ENCODE assay signal across 24 mouse cellular contexts in the genomic region with DNA sequence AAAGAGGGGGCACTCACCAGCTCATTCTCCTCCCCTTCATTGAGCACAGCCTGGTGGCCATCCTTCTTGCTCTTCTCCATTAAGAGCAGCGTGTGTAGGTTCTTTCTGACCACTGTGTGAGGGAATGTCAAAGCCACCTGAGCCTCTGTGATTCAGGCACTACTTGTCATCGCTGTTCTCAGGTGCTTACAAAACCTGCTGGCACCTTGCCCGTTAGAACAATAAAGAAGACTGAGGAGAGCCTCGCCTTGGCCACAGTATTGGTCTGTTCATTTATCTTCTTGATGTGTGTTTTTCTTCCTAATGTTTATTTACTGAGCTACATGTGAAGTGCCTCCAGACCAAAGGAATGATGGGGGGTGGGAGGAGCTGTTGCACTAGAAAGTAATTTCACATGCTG. TPM values are rescaled to one million over a fixed set of nuclear protein-coding genes. Genes with fewer than 3 reads are reported as not detected.
DNase-seq lines count a peak whose midpoint lies in the region; ATAC-seq and TF ChIP-seq lines count a peak whose summit lies in the region.
"Had no signal": no experiment of that assay in that cellular context is flagged by ENCODE, and none has a peak within 500 bp of the region (broad histone marks: within the 10 kb centered on the region; RNA-seq: fewer than 3 reads in every experiment).

A gene (minus strand): TSS at position 275 of the 400 bp plus-strand sequence.

- H3K9ac ChIP-seq in forebrain, embryonic 15.5 days (replicated peaks) = no peak within 1 kb of the TSS
- H3K9ac ChIP-seq: forebrain, embryonic 13.5 days; lung, embryonic 15.5 days; neural tube, embryonic 15.5 days had no signal

- intact Hi-C loops in left cerebral cortex, postnatal 10 days (cut with DNase I) = no loop called here
- intact Hi-C loops in left cerebral cortex, postnatal 36 days (cut with DNase I) = no loop called here

- 89% methylated on average over 4 of the region's 4 CpGs for WGBS in forebrain, embryonic 15.5 days

- H3K27ac ChIP-seq in layer of hippocampus, adult 2 months = no peak within 1 kb of the TSS
- H3K27ac ChIP-seq in forebrain, embryonic 15.5 days (replicated peaks) = no peak within 1 kb of the TSS
- H3K27ac ChIP-seq: forebrain, embryonic 13.5 days; hindbrain, embryonic 10.5 days; lung, embryonic 15.5 days; neural tube, embryonic 15.5 days had no signal

- no peak within 1 kb of the TSS for H3K4me2 ChIP-seq in forebrain, embryonic 15.5 days (replicated peaks)
- H3K4me2 ChIP-seq: forebrain, embryonic 13.5 days; liver, embryonic 11.5 days; lung, embryonic 15.5 days; neural tube, embryonic 15.5 days had no signal

- no peaks in the 10 kb centered on the region for H3K27me3 ChIP-seq in forebrain, embryonic 15.5 days
- H3K27me3 ChIP-seq: forebrain, embryonic 13.5 days; lung, embryonic 15.5 days; neural tube, embryonic 15.5 days had no signal

- H3K36me3 ChIP-seq in forebrain, embryonic 15.5 days = no peaks in the 10 kb centered on the region
- H3K36me3 ChIP-seq: hindbrain, embryonic 10.5 days; lung, embryonic 15.5 days; neural tube, embryonic 15.5 days had no signal

- no peak within 1 kb of the TSS; the same call in 1 of the 2 replicates for H3K4me3 ChIP-seq in layer of hippocampus, adult 2 months
- H3K4me3 ChIP-seq in forebrain, embryonic 15.5 days = no peak within 1 kb of the TSS
- H3K4me3 ChIP-seq: erythroblast, embryonic 14.5 days; forebrain, embryonic 13.5 days; hindbrain, embryonic 10.5 days; lung, embryonic 15.5 days; neural tube, embryonic 15.5 days had no signal

- H3K4me1 ChIP-seq in forebrain, embryonic 15.5 days = no peaks in the 10 kb centered on the region
- H3K4me1 ChIP-seq: forebrain, embryonic 13.5 days; hindbrain, embryonic 10.5 days; lung, embryonic 15.5 days; neural tube, embryonic 15.5 days had no signal

- ATAC-seq in forebrain, embryonic 15.5 days (replicated peaks) = no peak
- ATAC-seq: forebrain, embryonic 13.5 days; midbrain, embryonic 16.5 days had no signal

- no peaks in the 10 kb centered on the region for H3K9me3 ChIP-seq in forebrain, embryonic 15.5 days
- H3K9me3 ChIP-seq: forebrain, embryonic 13.5 days; hindbrain, embryonic 10.5 days; lung, embryonic 15.5 days; neural tube, embryonic 15.5 days had no signal

- no peak for DNase-seq in layer of hippocampus, adult 2 months (ENCODE audit: low spot score in 2 of 2)
- DNase-seq in layer of hippocampus, adult 9-10 months (ENCODE audit: low spot score) = no peak
- peak in 1 of 2 experiments; percentile 49 for DNase-seq in left cerebral cortex, postnatal 10 days (ENCODE audit: extremely low spot score in 1 of 2, low spot score in 2 of 2)
- no peak for DNase-seq in left cerebral cortex, postnatal 36 days (ENCODE audit: low spot score in 2 of 2)
- DNase-seq in lung, adult 18-20 months = peak; percentile 36 to 70
- DNase-seq in lung, postnatal 14 days = peak; percentile 31
- DNase-seq in gastrocnemius, postnatal 10 days = no peak
- DNase-seq: cerebellum, adult 8-10 months; gastrocnemius, postnatal 36 days; kidney, adult 18-20 months; kidney, postnatal 10 days; right cerebral cortex, postnatal 25 days; thymus, postnatal 14 days had no signal

- TF ChIP-seq CTCF in layer of hippocampus, adult 2 months (conservative IDR thresholded peaks at IDR 0.05) = no peak

RNA-seq across cellular contexts. Expression of the gene that starts here (rescaled TPM):
- total RNA-seq in layer of hippocampus, adult 2 months (2021) = 10 to 100 TPM; 10.5 to 10.8 TPM
- 10 to 100 TPM; 10.4 to 12.4 TPM for total RNA-seq in left cerebral cortex, postnatal 10 days (2021)
- total RNA-seq in left cerebral cortex, postnatal 36 days (2021) = 10 to 100 TPM in 1 of 2 experiments, 1 to 10 TPM in 1; 9.3 to 12.7 TPM
- total RNA-seq in gastrocnemius, postnatal 10 days (2021) = 1 to 10 TPM; 3.0 to 3.4 TPM
- 0.55 and 0.75 TPM in 2 replicates for polyA plus RNA-seq in forebrain, embryonic 15.5 days (2015; fragmentation: Nextera tagmentation; extraction: Ambion mirVana)
- total RNA-seq: megakaryocyte-erythroid progenitor cell, adult 5-6 weeks had no signal
- polyA plus RNA-seq: erythroblast, embryonic 14.5 days; hindbrain, embryonic 10.5 days; limb, embryonic 11.5 days; liver, embryonic 11.5 days; lung, embryonic 15.5 days; stomach, embryonic 16.5 days had no signal

Comparison
In these comparisons a context has a peak if more than half of its experiments do, and no peak if none do; other contexts are left out.
1. DNase-seq: peak in lung, adult 18-20 months (2 of 2) and lung, postnatal 14 days (single experiment); none in layer of hippocampus, adult 2 months (0 of 2), layer of hippocampus, adult 9-10 months (single experiment), left cerebral cortex, postnatal 36 days (0 of 2) and gastrocnemius, postnatal 10 days (single experiment).